Mouse (Mus musculus) thymus, postnatal 4 days (tissue): ENCODE results near the gene Prdm5.

Experiments used
- DNase-seq: peaks from one replicate; pipeline ENCODE4 v3.0.0; 2021

Prdm5 gene

GRCm38 (mm10) chr6:65935566-65936281 is 156.9 kb downstream of the Prdm5 start:
- DNase-seq = no peak

GRCm38 (mm10) chr6:65950492-65950891 is 171.7 kb downstream of the Prdm5 start:
- DNase-seq = no peak

GRCm38 (mm10) chr6:65952309-65952708 is 173.5 kb downstream of the Prdm5 start, which contains the start of gene 4930544G11Rik:
Gene 4930544G11Rik, plus strand, starts transcription at chr6:65952609.
- DNase-seq = no peak

GRCm38 (mm10) chr6:65969386-65970111 is 190.8 kb downstream of the Prdm5 start:
- no peak for DNase-seq

GRCm38 (mm10) chr6:65970410-65970809 is 191.6 kb downstream of the Prdm5 start:
- no peak for DNase-seq
